Mouse (Mus musculus) gastrocnemius, adult 2 months (tissue): ENCODE measurements at regions not wholly inside any gene's neighbourhood (a gene's known extent, or its start where the extent isn't known, plus 50 kb on each side); places are given as distances from the start of the nearest gene placed in this dataset.
"Not testable (repeated sequence)": the region's sequence is repeated elsewhere in the genome, so short reads cannot be mapped to it uniquely, and the experiment has no call there.

Experiments
- DNase-seq: peaks from one replicate; pipeline ENCODE4 v3.0.0; 2022
- H3K27ac ChIP-seq: fragments of 200-600 bp; 2 replicates; pipeline ENCODE4 v1.8.1; 2022; ENCODE audit warnings: mild to moderate bottlenecking
- H3K4me3 ChIP-seq: fragments of 200-600 bp; 2 replicates; pipeline ENCODE4 v1.8.1; 2022; ENCODE audit warnings: mild to moderate bottlenecking, moderate library complexity
- CTCF ChIP-seq: fragments of 200-600 bp; IDR thresholded peaks from 2 replicates; pipeline ENCODE4 v1.8.1; 2022; ENCODE audit warnings: antibody characterized with exemption, mild to moderate bottlenecking, moderate library complexity
- intact Hi-C: fragments of 180-260 bp; cut with DNase I; formaldehyde crosslinking; loops from one replicate; pipeline ENCODE4 v1.15.1; 2025

DNA sequence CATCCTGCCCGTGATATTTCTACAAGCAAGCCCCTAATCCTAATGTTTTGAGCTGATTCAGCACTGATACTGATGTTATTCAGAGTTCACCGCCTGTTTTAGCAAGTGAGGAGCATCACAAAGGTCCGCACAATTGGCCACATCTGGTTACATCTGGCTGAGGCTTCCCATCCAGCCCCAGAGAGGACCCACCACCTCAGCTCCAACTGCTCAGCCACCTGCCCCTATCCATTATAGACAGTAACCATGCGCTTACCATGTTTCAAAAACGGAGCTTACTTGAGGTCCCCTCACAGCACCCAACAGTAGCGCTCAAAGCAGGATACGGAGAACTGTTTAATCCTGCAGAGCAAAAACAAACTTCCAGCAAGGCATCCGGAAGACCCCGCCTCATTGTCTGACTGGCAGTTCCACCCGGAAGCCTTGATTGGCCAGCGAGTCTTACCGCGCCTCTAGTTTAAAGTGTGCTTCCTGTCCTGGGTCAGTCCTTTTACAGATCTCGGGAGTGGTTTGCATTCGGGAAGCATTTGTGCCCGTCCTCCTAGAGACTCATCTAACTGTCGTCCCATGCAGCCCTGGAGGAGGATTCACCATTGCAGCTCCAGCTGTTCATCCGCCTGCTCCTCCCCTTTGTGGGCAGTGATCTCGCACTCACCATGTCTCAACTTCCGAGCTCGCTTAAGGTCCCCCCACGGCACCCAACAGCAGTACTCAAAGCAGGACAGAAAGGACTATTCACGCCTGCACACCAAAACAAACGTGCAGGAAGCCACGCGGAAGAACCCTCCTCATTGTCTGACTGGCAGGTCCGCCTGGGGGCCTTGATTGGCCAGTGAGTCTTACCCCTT lies 69.9 kb upstream of the Zfp825 start:
- H3K4me3 ChIP-seq = peak overlapping the region; percentile 82
- intact Hi-C loops = not testable (repeated sequence)
- DNase-seq = peak; percentile 79
- peak overlapping the region; percentile 88 for H3K27ac ChIP-seq

- Histone ChIP-seq H3K27ac (peak overlapping the region; percentile 88), H3K4me3 (peak overlapping the region; percentile 82)
- intact Hi-C loops, DNase-seq: not testable (repeated sequence)
These were observed 70.5 kb upstream of the Zfp825 start for GRCm38 (mm10) chr13:74564331-74564727.

- peak; percentile 13; the same call in 1 of the 2 replicates for TF ChIP-seq CTCF
- H3K27ac ChIP-seq, intact Hi-C loops, H3K4me3 ChIP-seq, DNase-seq: not testable (repeated sequence)
These were observed 69.4 kb upstream of the Erap1 start for GRCm38 (mm10) chr13:74569967-74570366.
